Mouse (Mus musculus) macrophage (primary cell): ENCODE results near the gene Ppp1r13l. TPM values are rescaled to one million over a fixed set of nuclear protein-coding genes. Genes with fewer than 3 reads are reported as not detected.

ENCODE experiments used
- H3K27ac ChIP-seq: fragments of 350-480 bp; formaldehyde crosslinking; 2 replicates; pipeline ENCODE4 v1.9.0; 2021
- H3K36me3 ChIP-seq: fragments of 350-480 bp; formaldehyde crosslinking; 2 replicates; pipeline ENCODE4 v1.9.0; 2021; ENCODE audit errors: inconsistent target
- H3K4me3 ChIP-seq: fragments of 350-480 bp; formaldehyde crosslinking; 2 replicates; pipeline ENCODE4 v1.9.0; 2021; ENCODE audit errors: inconsistent target
- H3K79me2 ChIP-seq: fragments of 350-480 bp; formaldehyde crosslinking; 2 replicates; pipeline ENCODE4 v1.9.0; 2021; ENCODE audit errors: inconsistent target
- WGBS: methylation state at CpG from one replicate; pipeline ENCODE4 v1.1.7; 2026; ENCODE audit warnings: inconsistent platforms; ENCODE audit not compliant: missing documents; 5-methylcytosine and 5-hydroxymethylcytosine counted together
- polyA plus RNA-seq: library from polyadenylated mRNA; stranded (reverse); fragments of 250-400 nt; gene quantifications from 3 replicates; pipeline ENCODE4 v1.2.4, GENCODE M21; 2018; ENCODE audit warnings: inconsistent platforms

The Ppp1r13l gene
- polyA plus RNA-seq, 1 experiment from 2014 or later = 2.9 TPM

GRCm38 (mm10) chr7:19325262-19326199, 34.0 kb upstream of the Ppp1r13l start:
- no peak overlapping the region for H3K27ac ChIP-seq
- H3K79me2 ChIP-seq = no peaks in the 10 kb centered on the region
- H3K4me3 ChIP-seq = no peak overlapping the region
- WGBS = 54% methylated on average over 20 of the region's 21 CpGs
- no peaks in the 10 kb centered on the region for H3K36me3 ChIP-seq

DNA sequence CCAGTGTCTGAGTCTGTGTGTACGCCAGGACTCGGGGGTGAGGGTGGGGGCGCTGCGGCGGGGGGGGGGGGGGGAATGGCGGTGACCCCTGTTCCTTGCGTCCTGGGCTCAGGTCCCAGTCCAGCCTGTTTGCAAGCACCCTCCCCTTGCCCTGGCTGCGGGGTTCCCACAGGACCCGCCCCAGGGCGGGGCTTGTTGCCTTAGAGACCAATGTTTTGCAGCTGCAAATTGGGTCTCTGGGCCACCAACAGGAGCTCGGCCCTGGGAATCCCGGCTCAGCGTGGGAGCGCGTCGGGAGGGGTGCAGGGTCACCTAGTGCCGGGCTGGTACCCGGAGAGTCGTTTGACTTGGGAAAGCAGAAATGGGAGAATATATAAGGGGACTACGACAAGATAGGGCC, 33.2 kb upstream of the Ppp1r13l start:
- under 1% methylated on average over 18 of the region's 20 CpGs for WGBS
- H3K36me3 ChIP-seq = no peaks in the 10 kb centered on the region
- no peak overlapping the region for H3K27ac ChIP-seq
- peak overlapping the region; percentile 24; the same call in 1 of the 2 replicates for H3K4me3 ChIP-seq
- no peaks in the 10 kb centered on the region for H3K79me2 ChIP-seq

DNA sequence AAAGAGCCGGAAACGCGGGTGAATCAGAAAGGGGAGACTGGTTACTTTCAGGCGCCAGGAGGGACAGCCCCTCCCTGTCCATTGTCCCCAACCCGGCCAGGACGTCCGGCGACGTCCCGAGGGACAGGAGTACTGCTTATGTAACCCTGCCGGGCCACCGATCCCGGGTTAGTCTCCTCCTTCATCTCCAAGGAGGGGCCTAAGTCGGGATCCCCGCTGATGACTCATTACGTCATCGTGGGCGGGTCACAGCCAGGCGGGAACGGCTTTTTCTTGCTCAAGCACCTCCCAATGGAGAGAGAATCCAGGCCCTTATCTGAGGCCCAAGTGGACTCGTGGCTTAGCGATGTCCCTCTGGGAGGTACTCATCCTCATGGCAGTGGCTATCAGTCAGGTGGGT, 32.4 kb upstream of the Ppp1r13l start:
- no peaks in the 10 kb centered on the region for H3K79me2 ChIP-seq
- no peak overlapping the region for H3K27ac ChIP-seq
- H3K36me3 ChIP-seq = no peaks in the 10 kb centered on the region
- WGBS = 7% methylated on average over 18 of the region's 22 CpGs
- peak overlapping the region; percentile 24; the same call in 1 of the 2 replicates for H3K4me3 ChIP-seq

DNA sequence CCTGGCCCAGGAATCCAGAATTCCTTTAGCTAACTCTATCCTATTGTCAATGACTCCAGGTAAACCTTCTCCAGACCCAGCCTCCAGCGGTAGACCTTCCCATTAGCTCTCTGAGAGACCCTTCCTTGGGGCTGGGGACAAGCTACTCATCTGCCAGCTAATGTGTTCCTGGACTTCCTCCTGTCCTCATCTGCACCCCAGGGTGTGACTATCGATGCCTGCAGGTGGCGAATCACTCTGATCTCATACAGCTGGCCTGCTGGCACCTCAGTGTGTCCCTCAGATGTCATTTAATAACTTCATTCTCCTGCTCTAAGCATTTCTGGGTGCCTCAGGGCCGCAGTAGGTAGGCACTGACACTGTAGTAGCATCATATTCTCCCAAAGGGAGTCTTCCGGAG, 31.8 kb upstream of the Ppp1r13l start:
- WGBS = 75% methylated on average over 5 of the region's 5 CpGs
- H3K27ac ChIP-seq = no peak overlapping the region
- H3K36me3 ChIP-seq = no peaks in the 10 kb centered on the region
- H3K79me2 ChIP-seq = no peaks in the 10 kb centered on the region
- H3K4me3 ChIP-seq = no peak overlapping the region

GRCm38 (mm10) chr7:19328425-19328824, 31.1 kb upstream of the Ppp1r13l start:
- H3K79me2 ChIP-seq = no peaks in the 10 kb centered on the region
- H3K27ac ChIP-seq = no peak overlapping the region
- no peak overlapping the region for H3K4me3 ChIP-seq
- no peaks in the 10 kb centered on the region for H3K36me3 ChIP-seq

DNA sequence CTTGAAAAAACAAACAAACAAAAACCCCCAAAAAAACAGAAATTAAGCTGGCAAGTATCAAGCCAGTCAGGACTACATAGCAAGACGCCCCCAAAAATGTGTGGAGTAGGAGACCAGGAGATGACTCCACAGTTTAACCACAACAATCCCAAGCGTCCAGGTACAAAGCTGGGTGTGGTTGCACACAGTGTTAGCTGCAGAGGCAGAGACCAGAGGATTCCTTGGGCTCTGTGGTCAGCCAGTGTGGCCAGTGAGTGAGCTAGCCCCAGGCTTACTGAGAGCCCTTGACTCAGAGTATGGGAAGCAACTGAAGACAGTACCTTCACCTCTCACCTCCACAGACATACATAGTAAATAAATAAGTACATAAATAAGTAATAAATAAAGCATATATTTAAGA, 27.6 kb upstream of the Ppp1r13l start:
- WGBS = 84% methylated on average over 2 of the region's 2 CpGs
- no peak overlapping the region for H3K27ac ChIP-seq
- no peak overlapping the region for H3K4me3 ChIP-seq
- no peaks in the 10 kb centered on the region for H3K79me2 ChIP-seq
- H3K36me3 ChIP-seq = no peaks in the 10 kb centered on the region

DNA sequence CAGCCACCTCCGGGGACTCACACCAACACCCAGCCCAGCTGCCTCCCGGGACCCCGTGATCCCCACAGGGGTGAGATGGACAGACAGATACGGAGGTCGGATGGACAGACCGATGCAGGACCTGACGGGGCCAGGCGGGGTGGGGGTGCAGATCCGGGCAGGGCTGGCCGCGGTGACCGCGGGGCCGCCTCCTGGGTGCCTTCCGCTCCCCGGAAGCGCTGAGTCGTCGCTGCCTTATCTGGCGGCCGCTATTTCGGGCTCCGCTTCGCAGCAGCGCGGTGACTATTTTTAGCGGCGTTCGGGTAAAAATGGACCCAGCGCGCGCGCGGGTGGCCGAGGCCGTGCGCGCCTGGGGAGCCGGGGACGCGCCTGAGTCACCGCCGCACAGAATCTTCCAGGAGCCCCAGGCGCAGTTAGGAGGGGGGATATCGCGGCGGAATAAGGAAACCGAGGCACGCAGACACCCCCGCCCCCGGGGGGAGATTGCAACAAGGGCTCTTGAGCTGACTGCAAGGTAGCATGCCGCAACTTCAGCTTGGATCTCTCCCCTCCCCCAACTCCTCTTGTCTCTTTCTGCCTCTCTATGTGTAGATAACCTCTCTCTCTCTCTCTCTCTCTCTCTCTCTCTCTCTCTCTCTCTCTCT, 26.7 kb upstream of the Ppp1r13l start:
- H3K4me3 ChIP-seq = peak overlapping the region; percentile 31
- no peaks in the 10 kb centered on the region for H3K79me2 ChIP-seq
- 1% methylated on average over 37 of the region's 52 CpGs for WGBS
- H3K36me3 ChIP-seq = no peaks in the 10 kb centered on the region
- peak overlapping the region; percentile 38; the same call in 1 of the 2 replicates for H3K27ac ChIP-seq

- Histone ChIP-seq H3K36me3 (no peaks in the 10 kb centered on the region), H3K27ac (no peak overlapping the region), H3K4me3 (no peak overlapping the region), H3K79me2 (no peaks in the 10 kb centered on the region)
- 41% methylated on average over 3 of the region's 3 CpGs for WGBS
These were observed 24.0 kb upstream of the Ppp1r13l start for GRCm38 (mm10) chr7:19335583-19335982.

GRCm38 (mm10) chr7:19337122-19337521, 22.4 kb upstream of the Ppp1r13l start:
- no peak overlapping the region for H3K4me3 ChIP-seq
- WGBS = 56% methylated on average over 10 of the region's 10 CpGs
- no peaks in the 10 kb centered on the region for H3K36me3 ChIP-seq
- no peak overlapping the region for H3K27ac ChIP-seq
- H3K79me2 ChIP-seq = no peaks in the 10 kb centered on the region

- WGBS = 55% methylated on average over 2 of the region's 2 CpGs
- H3K27ac ChIP-seq = no peak overlapping the region
These were observed 21.5 kb upstream of the Ppp1r13l start for GRCm38 (mm10) chr7:19338060-19338459.

DNA sequence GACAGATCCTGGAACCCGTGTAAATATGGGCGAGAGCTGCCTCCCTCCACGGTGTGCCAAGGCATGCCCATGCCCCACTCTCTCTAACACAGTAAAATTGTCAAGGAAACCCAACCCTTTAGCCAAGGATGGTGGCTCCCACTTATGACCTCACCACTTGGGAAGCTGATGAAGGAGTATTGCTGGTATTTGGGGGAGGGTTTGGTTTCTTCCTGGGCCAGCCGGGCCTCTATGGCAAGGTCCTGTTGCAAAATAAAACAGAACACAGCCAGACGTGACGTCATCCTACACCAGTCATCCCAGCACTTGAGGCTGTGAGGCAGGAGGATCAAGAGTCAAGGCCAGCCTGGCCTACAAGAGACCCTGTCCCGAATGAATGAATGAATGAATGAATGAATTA, 21.0 kb upstream of the Ppp1r13l start:
- no peak overlapping the region for H3K4me3 ChIP-seq
- 51% methylated on average over 7 of the region's 7 CpGs for WGBS
- H3K36me3 ChIP-seq = no peaks in the 10 kb centered on the region
- H3K27ac ChIP-seq = no peak overlapping the region
- no peaks in the 10 kb centered on the region for H3K79me2 ChIP-seq

More at GRCm38 (mm10) chr7:19338060-19338459, 21.5 kb upstream of the Ppp1r13l start:
- Histone ChIP-seq H3K36me3 (no peaks in the 10 kb centered on the region), H3K4me3 (no peak overlapping the region), H3K79me2 (no peaks in the 10 kb centered on the region)

DNA sequence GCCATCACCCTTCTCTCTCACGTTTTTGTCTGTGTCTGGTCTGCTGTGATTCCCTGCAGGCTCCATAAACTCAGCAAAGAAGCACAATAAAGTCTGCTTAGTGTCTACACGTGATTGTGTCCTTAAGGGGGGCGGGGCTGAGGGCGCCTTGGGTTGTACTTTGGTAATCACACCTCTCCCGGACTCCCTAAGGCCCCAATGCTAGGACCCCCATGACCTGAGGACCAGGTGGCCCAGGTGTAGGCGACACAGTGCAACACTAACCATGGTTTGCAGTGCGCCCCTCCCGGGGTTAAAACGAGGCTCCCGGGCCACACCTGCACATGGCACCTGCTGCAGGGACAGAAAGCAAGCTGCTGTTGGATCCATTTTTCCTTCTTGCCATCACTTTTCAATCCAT, 18.3 kb upstream of the Ppp1r13l start:
- Histone ChIP-seq H3K79me2 (no peaks in the 10 kb centered on the region), H3K36me3 (no peaks in the 10 kb centered on the region), H3K4me3 (no peak overlapping the region), H3K27ac (no peak overlapping the region)
- WGBS = 43% methylated on average over 10 of the region's 10 CpGs

GRCm38 (mm10) chr7:19341761-19342409, 17.7 kb upstream of the Ppp1r13l start:
- no peaks in the 10 kb centered on the region for H3K36me3 ChIP-seq
- no peaks in the 10 kb centered on the region for H3K79me2 ChIP-seq
- no peak overlapping the region for H3K4me3 ChIP-seq
- 2% methylated on average over 41 of the region's 41 CpGs for WGBS
- H3K27ac ChIP-seq = no peak overlapping the region

DNA sequence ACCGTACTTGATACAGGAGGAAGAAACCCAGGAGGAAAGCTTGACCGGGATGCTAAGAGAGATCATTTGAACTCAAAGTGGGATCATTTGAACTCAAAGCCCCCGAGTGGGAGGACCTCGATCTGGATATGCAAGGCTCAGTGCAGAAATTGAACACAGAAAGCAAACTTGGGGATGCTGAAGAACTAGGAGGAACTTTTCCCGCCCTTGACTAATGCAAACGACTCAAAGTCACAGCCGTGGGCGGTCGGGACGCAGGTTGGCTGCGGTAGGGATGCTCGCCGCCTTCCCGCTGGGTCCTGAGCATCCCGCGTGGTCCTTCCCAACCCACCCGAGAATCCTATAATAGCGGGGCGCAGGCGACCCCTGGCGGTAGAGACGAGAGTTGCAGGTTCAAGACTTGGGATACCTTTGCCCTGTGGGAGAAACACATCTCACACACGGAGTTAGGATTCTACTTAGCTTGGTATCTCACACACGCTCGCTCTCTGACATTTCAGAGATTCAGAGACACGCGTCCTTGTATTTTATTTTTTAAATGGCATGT, 17.0 kb upstream of the Ppp1r13l start:
- WGBS = 1% methylated on average over 27 of the region's 27 CpGs

More for the DNA sequence above, 17.0 kb upstream of the Ppp1r13l start:
- no peak overlapping the region for H3K27ac ChIP-seq
- H3K36me3 ChIP-seq = no peaks in the 10 kb centered on the region
- H3K4me3 ChIP-seq = no peak overlapping the region
- no peaks in the 10 kb centered on the region for H3K79me2 ChIP-seq
